ENCODE assay signal across 9 mouse cellular contexts in genomic region chr2:163349411-163349810, GRCm38 (mm10). TPM values are rescaled to one million over a fixed set of nuclear protein-coding genes. Genes with fewer than 3 reads are reported as not detected.
DNase-seq lines count a peak whose midpoint lies in the region; ATAC-seq lines count a peak whose summit lies in the region.
"Had no signal": no experiment of that assay in that cellular context is flagged by ENCODE, and none has a peak within 500 bp of the region (broad histone marks: within the 10 kb centered on the region; RNA-seq: fewer than 3 reads in every experiment).

No protein-coding gene starts in this region.

- H3K9me3 ChIP-seq in lung, embryonic 15.5 days = no peaks in the 10 kb centered on the region
- H3K9me3 ChIP-seq in heart, embryonic 16.5 days (replicated peaks; ENCODE audit: control insufficient read depth, low read length) = 0 out of 2 replicates have a peak, but pooled peaks cover 2% of the 10 kb centered on the region

- no peak overlapping the region for H3K4me3 ChIP-seq in lung, embryonic 15.5 days
- H3K4me3 ChIP-seq in heart, embryonic 16.5 days (ENCODE audit: low read length) = no peak overlapping the region

- WGBS in lung, embryonic 15.5 days = 54% methylated on average over 9 of the region's 9 CpGs
- WGBS in heart, embryonic 16.5 days = 54% methylated on average over 9 of the region's 9 CpGs

- no peak; the same call in 1 of the 2 replicates for ATAC-seq in lung, embryonic 15.5 days (ENCODE audit: borderline replicate concordance, extremely low read depth, low FRiP score, low TSS enrichment)
- ATAC-seq in heart, embryonic 16.5 days (replicated peaks; ENCODE audit: extremely low read depth, insufficient read depth, low FRiP score) = no peak

- H3K27ac ChIP-seq in lung, embryonic 15.5 days = 0 out of 2 replicates have a peak overlapping the region, but pooled peaks have one; percentile 9
- peak overlapping the region; percentile 41; the same call in 1 of the 2 replicates for H3K27ac ChIP-seq in heart, embryonic 16.5 days (ENCODE audit: low read length)

- no peak overlapping the region for H3K4me2 ChIP-seq in lung, embryonic 15.5 days
- no peak overlapping the region for H3K4me2 ChIP-seq in heart, embryonic 16.5 days (ENCODE audit: low read depth, low read length)

- DNase-seq in heart, adult 11 months = peak; percentile 92
- no peak for DNase-seq in heart, adult 9 months (ENCODE audit: low spot score in 2 of 2)
- DNase-seq in lung, postnatal 4 days = no peak
- peak; percentile 23 for DNase-seq in right cerebral cortex, postnatal 4 days
- DNase-seq in adrenal gland, adult 8-10 months = no peak
- no peak for DNase-seq in c-Kit-positive CD71-positive TER-119-positive erythroid progenitor cells, embryonic 14.5 days (ENCODE audit: low spot score)
- DNase-seq: liver had no signal

- H3K36me3 ChIP-seq in lung, embryonic 15.5 days = no peaks in the 10 kb centered on the region
- peaks cover 3% of the 10 kb centered on the region for H3K36me3 ChIP-seq in heart, embryonic 16.5 days (ENCODE audit: control insufficient read depth, insufficient read depth)

- H3K27me3 ChIP-seq in lung, embryonic 15.5 days = no peaks in the 10 kb centered on the region
- H3K27me3 ChIP-seq in heart, embryonic 16.5 days (ENCODE audit: control insufficient read depth, insufficient read depth, low read length) = no peaks in the 10 kb centered on the region

- H3K4me1 ChIP-seq in lung, embryonic 15.5 days = peaks cover 27% of the 10 kb centered on the region
- H3K4me1 ChIP-seq in heart, embryonic 16.5 days (ENCODE audit: control insufficient read depth, insufficient read depth, low read length) = peaks cover 68% of the 10 kb centered on the region

- no peak overlapping the region for H3K9ac ChIP-seq in lung, embryonic 15.5 days
- peak overlapping the region; percentile 46 for H3K9ac ChIP-seq in heart, embryonic 16.5 days (ENCODE audit: low read length)

RNA-seq across cellular contexts. Expression of gene Jph2, which starts 48.4 kb away (rescaled TPM):
- polyA plus RNA-seq in lung, embryonic 15.5 days (2015; fragmentation: Nextera tagmentation; extraction: Ambion mirVana) = 6.9 and 7.7 TPM in 2 replicates
- polyA plus RNA-seq in heart, embryonic 16.5 days (2015; fragmentation: Nextera tagmentation; extraction: Ambion mirVana) = 38.5 and 43.2 TPM in 2 replicates
- 1 to 10 TPM; 3.7 to 7.1 (median 5.7) TPM for total RNA-seq in adrenal gland, adult 8-10 months (2022)

Comparison
In these comparisons a context has a peak if more than half of its experiments do, and no peak if none do; other contexts are left out.
1. DNase-seq: peak in heart, adult 11 months (single experiment) and right cerebral cortex, postnatal 4 days (single experiment); none in heart, adult 9 months (0 of 2), lung, postnatal 4 days (0 of 2), adrenal gland, adult 8-10 months (single experiment) and c-Kit-positive CD71-positive TER-119-positive erythroid progenitor cells, embryonic 14.5 days (single experiment).